Mouse (Mus musculus): ENCODE measurements around the gene Klhl22. TPM values are rescaled to one million over a fixed set of nuclear protein-coding genes. Genes with fewer than 3 reads are reported as not detected.
"Not testable (repeated sequence)": the region's sequence is repeated elsewhere in the genome, so short reads cannot be mapped to it uniquely, and the experiment has no call there.

Gene Klhl22
- polyA plus RNA-seq, 1 experiment from 2014 or later: 95.0 TPM

- Histone ChIP-seq H3K9me3 (no peaks in the 10 kb centered on the region), H3K9ac (no peak within 1 kb of the TSS), H3K27me3 (no peaks in the 10 kb centered on the region), H3K4me1 (replicated peaks) (no peaks in the 10 kb centered on the region), H3K36me3 (no peaks in the 10 kb centered on the region), H3K4me3 (no peak within 1 kb of the TSS), H3K4me2 (no peak within 1 kb of the TSS), H3K27ac (replicated peaks) (no peak within 1 kb of the TSS)
- no peak for ATAC-seq (ENCODE audit: low FRiP score, low read depth)
- 49% methylated on average over 3 of the region's 3 CpGs for WGBS
Measured at GRCm38 (mm10) chr16:17732841-17733340, 26.5 kb upstream of the Klhl22 start, which contains the start of gene Med15. Med15 (minus strand) TSS chr16:17732891.

- H3K9me3 ChIP-seq: no peaks in the 10 kb centered on the region
- H3K27ac ChIP-seq (replicated peaks): no peak overlapping the region
- no peak overlapping the region for H3K9ac ChIP-seq
- no peaks in the 10 kb centered on the region for H3K36me3 ChIP-seq
- H3K4me3 ChIP-seq: no peak overlapping the region
- no peak for ATAC-seq (ENCODE audit: low FRiP score, low read depth)
- H3K4me2 ChIP-seq: 0 out of 2 replicates have a peak overlapping the region, but pooled peaks have one; percentile 27
- no peaks in the 10 kb centered on the region for H3K27me3 ChIP-seq
- H3K4me1 ChIP-seq (replicated peaks): no peaks in the 10 kb centered on the region
- 71% methylated on average over 2 of the region's 2 CpGs for WGBS
Measured at GRCm38 (mm10) chr16:17733646-17734045, 25.8 kb upstream of the Klhl22 start.

- H3K4me2 ChIP-seq; ATAC-seq (ENCODE audit: low FRiP score, low read depth): not testable (repeated sequence)
- WGBS: 89% methylated on average over 6 of the region's 6 CpGs
Measured at GRCm38 (mm10) chr16:17734872-17735271, 24.5 kb upstream of the Klhl22 start.

GRCm38 (mm10) chr16:17736156-17736555 lies 23.3 kb upstream of the Klhl22 start:
- Histone ChIP-seq H3K36me3 (no peaks in the 10 kb centered on the region), H3K27me3 (no peaks in the 10 kb centered on the region), H3K4me3 (no peak overlapping the region), H3K27ac (replicated peaks) (no peak overlapping the region), H3K4me1 (replicated peaks) (no peaks in the 10 kb centered on the region), H3K9ac (no peak overlapping the region), H3K4me2 (no peak overlapping the region), H3K9me3 (no peaks in the 10 kb centered on the region)
- no peak for ATAC-seq (ENCODE audit: low FRiP score, low read depth)
- 60% methylated on average over 4 of the region's 4 CpGs for WGBS

More at GRCm38 (mm10) chr16:17734872-17735271, 24.5 kb upstream of the Klhl22 start:
- not testable (repeated sequence) for H3K9ac ChIP-seq; H3K4me1 ChIP-seq (replicated peaks); H3K9me3 ChIP-seq; H3K27ac ChIP-seq (replicated peaks); H3K36me3 ChIP-seq; H3K27me3 ChIP-seq; H3K4me3 ChIP-seq

- Histone ChIP-seq H3K27ac (replicated peaks) (no peak overlapping the region), H3K36me3 (no peaks in the 10 kb centered on the region), H3K4me1 (replicated peaks) (no peaks in the 10 kb centered on the region), H3K27me3 (no peaks in the 10 kb centered on the region), H3K9me3 (no peaks in the 10 kb centered on the region), H3K4me3 (no peak overlapping the region), H3K4me2 (no peak overlapping the region), H3K9ac (no peak overlapping the region)
- WGBS: 86% methylated on average over 4 of the region's 4 CpGs
- ATAC-seq (ENCODE audit: low FRiP score, low read depth): no peak
Measured at GRCm38 (mm10) chr16:17740080-17740479, 19.3 kb upstream of the Klhl22 start.

GRCm38 (mm10) chr16:17742810-17743209 lies 16.6 kb upstream of the Klhl22 start:
- no peaks in the 10 kb centered on the region for H3K4me1 ChIP-seq (replicated peaks)
- H3K9ac ChIP-seq: no peak overlapping the region
- H3K9me3 ChIP-seq: no peaks in the 10 kb centered on the region
- H3K4me2 ChIP-seq: no peak overlapping the region
- ATAC-seq (ENCODE audit: low FRiP score, low read depth): no peak
- no peaks in the 10 kb centered on the region for H3K36me3 ChIP-seq
- H3K4me3 ChIP-seq: no peak overlapping the region
- 86% methylated on average over 1 of the region's 1 CpGs for WGBS
- no peaks in the 10 kb centered on the region for H3K27me3 ChIP-seq
- no peak overlapping the region for H3K27ac ChIP-seq (replicated peaks)

- H3K27ac ChIP-seq (replicated peaks): no peak overlapping the region
Measured at GRCm38 (mm10) chr16:17743279-17743678, 16.1 kb upstream of the Klhl22 start.

GRCm38 (mm10) chr16:17744536-17744935 lies 14.9 kb upstream of the Klhl22 start:
- Histone ChIP-seq H3K4me1 (replicated peaks) (no peaks in the 10 kb centered on the region), H3K27me3 (no peaks in the 10 kb centered on the region), H3K4me2 (no peak overlapping the region), H3K36me3 (no peaks in the 10 kb centered on the region), H3K9ac (no peak overlapping the region), H3K27ac (replicated peaks) (no peak overlapping the region), H3K4me3 (no peak overlapping the region), H3K9me3 (no peaks in the 10 kb centered on the region)
- no peak for ATAC-seq (ENCODE audit: low FRiP score, low read depth)
- 13% methylated on average over 1 of the region's 1 CpGs for WGBS

More at GRCm38 (mm10) chr16:17743279-17743678, 16.1 kb upstream of the Klhl22 start:
- H3K4me1 ChIP-seq (replicated peaks): no peaks in the 10 kb centered on the region
- no peak overlapping the region for H3K4me3 ChIP-seq
- no peaks in the 10 kb centered on the region for H3K36me3 ChIP-seq
- WGBS: 42% methylated on average over 4 of the region's 4 CpGs
- no peaks in the 10 kb centered on the region for H3K9me3 ChIP-seq
- H3K4me2 ChIP-seq: no peak overlapping the region
- no peak for ATAC-seq (ENCODE audit: low FRiP score, low read depth)
- no peak overlapping the region for H3K9ac ChIP-seq
- H3K27me3 ChIP-seq: no peaks in the 10 kb centered on the region

GRCm38 (mm10) chr16:17745067-17745466 lies 14.4 kb upstream of the Klhl22 start:
- H3K9ac ChIP-seq: no peak overlapping the region
- no peaks in the 10 kb centered on the region for H3K9me3 ChIP-seq
- H3K4me3 ChIP-seq: no peak overlapping the region
- no peak overlapping the region for H3K4me2 ChIP-seq
- H3K36me3 ChIP-seq: no peaks in the 10 kb centered on the region
- no peak for ATAC-seq (ENCODE audit: low FRiP score, low read depth)
- no peaks in the 10 kb centered on the region for H3K27me3 ChIP-seq
- no peak overlapping the region for H3K27ac ChIP-seq (replicated peaks)
- 75% methylated on average over 2 of the region's 2 CpGs for WGBS
- no peaks in the 10 kb centered on the region for H3K4me1 ChIP-seq (replicated peaks)

GRCm38 (mm10) chr16:17753001-17753400 lies 6.4 kb upstream of the Klhl22 start:
- no peak for ATAC-seq (ENCODE audit: low FRiP score, low read depth)
- H3K9me3 ChIP-seq: no peaks in the 10 kb centered on the region
- no peak overlapping the region for H3K27ac ChIP-seq (replicated peaks)
- H3K4me2 ChIP-seq: no peak overlapping the region
- H3K27me3 ChIP-seq: no peaks in the 10 kb centered on the region
- H3K4me3 ChIP-seq: no peak overlapping the region
- no peak overlapping the region for H3K9ac ChIP-seq
- H3K36me3 ChIP-seq: no peaks in the 10 kb centered on the region
- H3K4me1 ChIP-seq (replicated peaks): no peaks in the 10 kb centered on the region
- WGBS: 40% methylated on average over 3 of the region's 3 CpGs

- no peaks in the 10 kb centered on the region for H3K9me3 ChIP-seq
- no peak for ATAC-seq (ENCODE audit: low FRiP score, low read depth)
- H3K4me1 ChIP-seq (replicated peaks): peaks cover 1% of the 10 kb centered on the region
- H3K4me2 ChIP-seq: no peak overlapping the region
- no peaks in the 10 kb centered on the region for H3K36me3 ChIP-seq
- H3K4me3 ChIP-seq: no peak overlapping the region
- WGBS: 45% methylated on average over 1 of the region's 1 CpGs
- H3K27ac ChIP-seq (replicated peaks): no peak overlapping the region
- no peak overlapping the region for H3K9ac ChIP-seq
- no peaks in the 10 kb centered on the region for H3K27me3 ChIP-seq
Measured at GRCm38 (mm10) chr16:17753686-17754085, 5.7 kb upstream of the Klhl22 start.

- no peak for ATAC-seq (ENCODE audit: low FRiP score, low read depth)
- H3K4me2 ChIP-seq: no peak overlapping the region
- WGBS: 100% methylated on average over 1 of the region's 1 CpGs
- H3K9ac ChIP-seq: no peak overlapping the region
- no peaks in the 10 kb centered on the region for H3K36me3 ChIP-seq
- peaks cover 32% of the 10 kb centered on the region for H3K4me1 ChIP-seq (replicated peaks)
- no peak overlapping the region for H3K4me3 ChIP-seq
- no peak overlapping the region for H3K27ac ChIP-seq (replicated peaks)
- H3K9me3 ChIP-seq: no peaks in the 10 kb centered on the region
- H3K27me3 ChIP-seq: no peaks in the 10 kb centered on the region
Measured at GRCm38 (mm10) chr16:17757756-17758155, 1.7 kb upstream of the Klhl22 start.

- H3K27ac ChIP-seq (replicated peaks): peak overlapping the region; percentile 87
- peak overlapping the region; percentile 96 for H3K9ac ChIP-seq
- H3K27me3 ChIP-seq: no peaks in the 10 kb centered on the region
- H3K9me3 ChIP-seq: no peaks in the 10 kb centered on the region
- peak; percentile 36; the same call in 1 of the 2 replicates for ATAC-seq (ENCODE audit: low FRiP score, low read depth)
- peak overlapping the region; percentile 81 for H3K4me2 ChIP-seq
- peaks cover 36% of the 10 kb centered on the region for H3K4me1 ChIP-seq (replicated peaks)
- peak overlapping the region; percentile 80 for H3K4me3 ChIP-seq
- no peaks in the 10 kb centered on the region for H3K36me3 ChIP-seq
- WGBS: 47% methylated on average over 9 of the region's 9 CpGs
Measured at GRCm38 (mm10) chr16:17758902-17759301, 516 bp upstream of the Klhl22 start.

All from hindbrain, embryonic 15.5 days (tissue).